Mouse (Mus musculus): ENCODE results near the gene Rpl41. TPM values are rescaled to one million over a fixed set of nuclear protein-coding genes. Genes with fewer than 3 reads are reported as not detected.
"Not testable (repeated sequence)": the region's sequence is repeated elsewhere in the genome, so short reads cannot be mapped to it uniquely, and the experiment has no call there.

Rpl41 gene
- total and polyA plus RNA-seq, 2 experiments from 2014 or later: 877 to 2,439 TPM

DNA sequence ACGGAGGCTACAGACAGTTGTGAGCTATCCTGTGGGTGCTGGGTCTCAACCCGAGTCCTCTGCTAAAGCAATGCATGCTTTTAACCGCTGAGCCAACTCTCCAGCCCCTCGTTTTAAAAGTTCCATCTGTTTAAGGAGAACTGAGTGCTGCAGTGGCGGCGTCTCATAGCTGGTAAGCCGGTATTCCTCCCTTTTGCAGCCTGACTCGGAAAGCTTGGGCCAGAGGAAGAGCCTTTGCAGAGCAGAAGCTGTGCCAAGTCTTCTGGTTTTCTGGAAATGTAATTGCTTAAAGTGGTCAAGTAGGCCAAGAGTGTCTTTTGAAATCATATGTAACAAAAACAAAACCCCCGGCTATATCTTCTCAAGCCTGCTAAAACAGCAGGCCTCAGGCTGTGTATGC is 40.8 kb downstream of the Rpl41 start:
- no peak for DNase-seq
- WGBS: 77% methylated on average over 9 of the region's 9 CpGs
- Histone ChIP-seq H3K27me3 (ENCODE audit: insufficient read depth, low read length) (no peaks in the 10 kb centered on the region), H3K36me3 (ENCODE audit: insufficient read depth) (peaks cover 19% of the 10 kb centered on the region; the same call in 1 of the 2 replicates), H3K4me2 (ENCODE audit: low read depth) (no peak overlapping the region), H3K27ac (ENCODE audit: low read depth, low read length) (no peak overlapping the region), H3K4me1 (ENCODE audit: insufficient read depth) (no peaks in the 10 kb centered on the region), H3K9ac (no peak overlapping the region), H3K4me3 (ENCODE audit: low read depth, low read length) (no peak overlapping the region), H3K9me3 (ENCODE audit: low read length) (no peaks in the 10 kb centered on the region)
- ATAC-seq: no peak
- TF ChIP-seq CTCF (IDR thresholded peaks at IDR 0.05; ENCODE audit: low read depth): no peak

DNA sequence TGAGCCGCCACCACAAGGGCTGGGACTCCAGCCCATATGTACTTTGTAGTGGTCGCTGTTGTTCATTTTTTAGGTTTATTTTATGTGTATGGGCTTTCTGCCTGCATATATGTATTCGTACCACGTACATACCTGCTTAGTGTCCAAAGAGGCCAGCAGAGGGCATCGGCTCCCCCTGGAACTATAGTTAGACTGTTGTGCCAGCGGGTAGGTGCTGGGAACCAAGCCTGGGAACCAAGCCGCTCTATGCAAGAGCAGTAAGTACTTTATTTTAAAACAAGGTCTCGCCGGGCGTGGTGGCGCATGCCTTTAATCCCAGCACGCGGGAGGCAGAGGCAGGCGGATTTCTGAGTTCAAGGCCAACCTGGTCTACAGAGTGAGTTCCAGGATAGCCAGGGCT is 43.1 kb downstream of the Rpl41 start:
- no peak for ATAC-seq
- TF ChIP-seq CTCF (IDR thresholded peaks at IDR 0.05; ENCODE audit: low read depth): no peak

DNA sequence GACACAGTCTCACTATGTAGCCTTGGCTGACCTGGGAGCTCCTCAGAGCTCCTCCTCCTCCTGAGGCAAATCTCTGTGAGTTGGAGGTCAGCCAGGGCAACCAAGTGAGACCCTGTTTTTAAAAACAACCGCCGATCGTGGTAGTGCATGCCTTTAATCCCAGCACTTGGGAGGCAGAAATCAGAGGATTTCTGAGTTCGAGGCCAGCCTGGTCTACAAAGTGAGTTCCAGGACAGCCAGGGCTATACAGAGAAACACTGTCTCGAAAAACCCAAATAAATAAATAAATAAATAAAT is 43.8 kb downstream of the Rpl41 start:
- not testable (repeated sequence) for DNase-seq; H3K4me2 ChIP-seq (ENCODE audit: low read depth); H3K4me1 ChIP-seq (ENCODE audit: insufficient read depth); ATAC-seq; H3K27me3 ChIP-seq (ENCODE audit: insufficient read depth, low read length); H3K4me3 ChIP-seq (ENCODE audit: low read depth, low read length); H3K9me3 ChIP-seq (ENCODE audit: low read length); H3K9ac ChIP-seq; H3K27ac ChIP-seq (ENCODE audit: low read depth, low read length)
- WGBS: 84% methylated on average over 5 of the region's 5 CpGs
- peaks cover 14% of the 10 kb centered on the region; the same call in 1 of the 2 replicates for H3K36me3 ChIP-seq (ENCODE audit: insufficient read depth)

More for the DNA sequence above, 43.1 kb downstream of the Rpl41 start:
- Histone ChIP-seq H3K27ac (ENCODE audit: low read depth, low read length) (no peak overlapping the region), H3K4me3 (ENCODE audit: low read depth, low read length) (no peak overlapping the region), H3K4me1 (ENCODE audit: insufficient read depth) (no peaks in the 10 kb centered on the region), H3K9ac (no peak overlapping the region), H3K9me3 (ENCODE audit: low read length) (no peaks in the 10 kb centered on the region), H3K36me3 (ENCODE audit: insufficient read depth) (peaks cover 19% of the 10 kb centered on the region; the same call in 1 of the 2 replicates), H3K27me3 (ENCODE audit: insufficient read depth, low read length) (no peaks in the 10 kb centered on the region), H3K4me2 (ENCODE audit: low read depth) (no peak overlapping the region)
- WGBS: 95% methylated on average over 14 of the region's 14 CpGs
- no peak for DNase-seq

DNA sequence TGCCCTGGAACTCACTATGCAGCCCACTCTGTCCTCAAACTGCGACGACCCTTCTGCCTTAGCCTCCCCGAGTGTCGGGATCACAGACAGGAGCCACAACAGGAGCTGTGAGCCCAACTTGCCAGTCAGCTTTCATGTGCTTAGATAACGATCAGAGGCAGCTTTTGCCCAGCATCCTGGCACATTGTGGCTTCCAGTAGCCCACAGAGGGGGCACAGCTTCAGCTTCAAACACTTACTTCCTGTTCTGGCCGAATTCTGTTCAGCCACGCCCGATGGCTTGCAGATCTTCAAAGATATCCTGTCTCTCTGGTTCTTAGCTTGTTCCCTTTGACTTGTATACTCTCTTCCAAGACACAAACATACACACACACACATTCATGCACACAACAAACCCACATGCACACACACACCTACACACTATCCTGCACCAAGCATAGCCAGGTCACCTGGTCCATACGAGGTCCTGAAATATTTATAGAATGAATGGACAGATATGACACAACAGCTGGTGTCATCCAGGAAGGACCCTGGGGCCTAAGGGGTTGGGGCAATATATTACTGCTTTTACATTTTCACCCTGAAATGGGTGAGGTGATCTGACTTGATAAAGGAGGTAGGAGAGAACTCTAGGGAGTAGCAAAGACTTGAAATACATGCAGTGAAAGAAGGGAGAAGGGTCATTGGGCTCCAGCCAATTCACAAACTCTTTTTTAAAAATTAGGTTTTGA is 44.3 kb downstream of the Rpl41 start:
- no peak overlapping the region for H3K9ac ChIP-seq
- no peak overlapping the region for H3K4me2 ChIP-seq (ENCODE audit: low read depth)
- 0 out of 2 replicates have a peak, but pooled peaks cover 9% of the 10 kb centered on the region for H3K36me3 ChIP-seq (ENCODE audit: insufficient read depth)
- no peak for ATAC-seq
- no peaks in the 10 kb centered on the region for H3K9me3 ChIP-seq (ENCODE audit: low read length)
- no peaks in the 10 kb centered on the region for H3K4me1 ChIP-seq (ENCODE audit: insufficient read depth)
- H3K4me3 ChIP-seq (ENCODE audit: low read depth, low read length): no peak overlapping the region
- no peak for DNase-seq
- H3K27ac ChIP-seq (ENCODE audit: low read depth, low read length): no peak overlapping the region
- 82% methylated on average over 9 of the region's 9 CpGs for WGBS
- TF ChIP-seq CTCF (IDR thresholded peaks at IDR 0.05; ENCODE audit: low read depth): no peak
- H3K27me3 ChIP-seq (ENCODE audit: insufficient read depth, low read length): no peaks in the 10 kb centered on the region

DNA sequence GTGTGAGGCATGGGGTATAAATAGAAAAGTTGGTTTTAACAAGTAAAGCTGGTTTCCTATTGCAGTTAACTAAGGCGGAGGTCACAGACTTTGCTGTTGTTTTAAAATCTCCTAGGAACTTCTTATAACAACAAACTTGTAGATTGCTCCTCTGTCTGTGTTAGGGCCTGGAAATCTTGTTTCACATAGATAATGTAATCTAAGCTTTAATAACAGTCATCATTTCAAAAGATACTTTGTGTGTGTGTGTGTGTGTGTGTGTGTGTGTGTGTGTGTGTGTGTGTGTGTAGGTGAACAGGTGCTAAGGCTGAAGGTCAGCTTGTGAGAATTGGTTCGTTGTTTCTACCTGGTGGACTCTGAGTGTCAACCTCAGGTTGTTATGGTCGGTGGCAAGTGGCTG is 45.1 kb downstream of the Rpl41 start:
- no peak for TF ChIP-seq CTCF (IDR thresholded peaks at IDR 0.05; ENCODE audit: low read depth)
- 87% methylated on average over 3 of the region's 3 CpGs for WGBS

DNA sequence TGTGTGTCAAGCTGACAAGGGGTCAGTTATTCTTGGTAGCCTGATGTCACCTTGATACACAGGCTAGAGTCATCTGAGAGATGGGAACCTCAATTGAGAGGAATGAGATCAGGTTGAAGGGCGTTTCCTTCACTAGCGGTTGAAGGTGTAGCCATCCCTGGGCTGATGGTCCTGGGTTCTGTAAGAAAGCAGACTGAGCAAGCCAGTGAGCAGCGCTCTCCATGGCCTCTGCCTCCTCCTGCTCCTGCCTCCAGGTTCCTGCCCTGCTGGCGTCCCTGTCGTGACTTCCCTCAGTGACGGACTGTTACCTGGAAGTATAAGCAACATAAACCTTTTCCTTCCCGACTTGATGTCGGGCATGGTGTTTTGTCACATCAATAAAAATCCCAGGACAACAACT is 45.6 kb downstream of the Rpl41 start:
- DNase-seq: no peak
- no peak for ATAC-seq
- Histone ChIP-seq H3K27ac (ENCODE audit: low read depth, low read length) (no peak overlapping the region), H3K9ac (no peak overlapping the region), H3K36me3 (ENCODE audit: insufficient read depth) (no peaks in the 10 kb centered on the region), H3K4me1 (ENCODE audit: insufficient read depth) (no peaks in the 10 kb centered on the region), H3K4me3 (ENCODE audit: low read depth, low read length) (no peak overlapping the region), H3K4me2 (ENCODE audit: low read depth) (no peak overlapping the region), H3K9me3 (ENCODE audit: low read length) (no peaks in the 10 kb centered on the region), H3K27me3 (ENCODE audit: insufficient read depth, low read length) (no peaks in the 10 kb centered on the region)
- 81% methylated on average over 8 of the region's 8 CpGs for WGBS
- no peak for TF ChIP-seq CTCF (IDR thresholded peaks at IDR 0.05; ENCODE audit: low read depth)

More for the DNA sequence above, 45.1 kb downstream of the Rpl41 start:
- Histone ChIP-seq H3K4me2 (ENCODE audit: low read depth) (no peak overlapping the region), H3K4me3 (ENCODE audit: low read depth, low read length) (no peak overlapping the region), H3K4me1 (ENCODE audit: insufficient read depth) (no peaks in the 10 kb centered on the region), H3K9ac (no peak overlapping the region), H3K36me3 (ENCODE audit: insufficient read depth) (0 out of 2 replicates have a peak, but pooled peaks cover 4% of the 10 kb centered on the region), H3K27ac (ENCODE audit: low read depth, low read length) (no peak overlapping the region), H3K9me3 (ENCODE audit: low read length) (no peaks in the 10 kb centered on the region), H3K27me3 (ENCODE audit: insufficient read depth, low read length) (no peaks in the 10 kb centered on the region)
- DNase-seq: no peak
- ATAC-seq: no peak

DNA sequence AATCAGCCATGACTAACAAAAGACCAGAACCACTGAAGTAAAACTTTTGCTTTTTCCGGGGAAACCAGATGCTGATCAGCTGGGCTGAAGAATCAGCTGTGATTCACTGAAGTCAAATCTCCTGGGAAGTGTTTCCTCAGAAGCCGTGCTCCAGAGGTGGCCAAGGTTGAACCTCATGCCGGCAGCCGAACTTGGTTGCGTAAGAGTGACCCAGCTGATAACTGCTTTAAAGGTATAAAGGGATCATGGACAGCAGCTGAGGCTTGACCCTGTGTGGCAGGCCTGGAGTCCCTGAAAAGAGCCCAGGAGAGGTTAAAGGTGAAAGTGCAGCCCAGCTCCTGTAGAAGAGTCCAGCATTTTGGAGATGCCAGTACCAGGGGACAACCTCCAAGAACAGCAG is 46.8 kb downstream of the Rpl41 start:
- Histone ChIP-seq H3K9ac (no peak overlapping the region), H3K27me3 (ENCODE audit: insufficient read depth, low read length) (no peaks in the 10 kb centered on the region), H3K36me3 (ENCODE audit: insufficient read depth) (no peaks in the 10 kb centered on the region), H3K9me3 (ENCODE audit: low read length) (no peaks in the 10 kb centered on the region), H3K4me1 (ENCODE audit: insufficient read depth) (peaks cover 9% of the 10 kb centered on the region), H3K4me2 (ENCODE audit: low read depth) (no peak overlapping the region), H3K27ac (ENCODE audit: low read depth, low read length) (no peak overlapping the region), H3K4me3 (ENCODE audit: low read depth, low read length) (no peak overlapping the region)
- WGBS: 86% methylated on average over 5 of the region's 5 CpGs
- no peak for ATAC-seq
- no peak for TF ChIP-seq CTCF (IDR thresholded peaks at IDR 0.05; ENCODE audit: low read depth)
- no peak for DNase-seq
